Mouse (Mus musculus) ES-E14 (cell line): ENCODE results near the gene Ppm1h. TPM values are rescaled to one million over a fixed set of nuclear protein-coding genes. Genes with fewer than 3 reads are reported as not detected.

Experiments
- DNase-seq: peaks from one replicate; pipeline ENCODE4 v3.0.0-alpha.2; 2013; ENCODE audit warnings: low read depth, low spot score
- H3K27ac ChIP-seq: 2 replicates; pipeline ENCODE4 v1.5.1; 2012; ENCODE audit warnings: low read depth, mild to moderate bottlenecking, low read length, moderate library complexity, mixed read lengths; ENCODE audit not compliant: poor library complexity, insufficient read depth, severe bottlenecking
- H3K36me3 ChIP-seq: 2 replicates; pipeline ENCODE4 v1.6.1; 2012; ENCODE audit warnings: mild to moderate bottlenecking, low read length, moderate library complexity, mixed read lengths; ENCODE audit not compliant: control insufficient read depth, poor library complexity, insufficient read depth, severe bottlenecking
- H3K4me1 ChIP-seq, 2 experiments: fragments of 150-350 bp in 1 of 2; sonication (generic) in 1 of 2; 2 replicates each; pipeline ENCODE4 v1.6.1; 2012; ENCODE audit warnings: low read length in 2 of 2, mild to moderate bottlenecking in 1 of 2, mixed read lengths in 1 of 2; ENCODE audit not compliant: control insufficient read depth in 2 of 2, insufficient read depth in 2 of 2, poor library complexity in 1 of 2
- H3K4me3 ChIP-seq, 2 experiments: fragments of 150-350 bp in 1 of 2; sonication (generic) in 1 of 2; 2 replicates each; pipeline ENCODE4 v1.5.1; 2012; ENCODE audit warnings: low read length in 2 of 2, low read depth in 1 of 2, mild to moderate bottlenecking in 1 of 2, mixed read lengths in 1 of 2; ENCODE audit not compliant: insufficient read depth in 1 of 2, poor library complexity in 1 of 2, severe bottlenecking in 1 of 2
- H3K9ac ChIP-seq: 2 replicates; pipeline ENCODE4 v1.6.1; 2012; ENCODE audit warnings: low read depth, mild to moderate bottlenecking, low read length, mixed read lengths; ENCODE audit not compliant: poor library complexity, insufficient read depth, severe bottlenecking
- H3K9me3 ChIP-seq: fragments of 150-350 bp; sonication (generic); 2 replicates; pipeline ENCODE4 v1.6.1; 2012; ENCODE audit warnings: low read depth, mild to moderate bottlenecking, low read length; ENCODE audit not compliant: control insufficient read depth, insufficient read depth
- CHD2 ChIP-seq: IDR thresholded peaks from 2 replicates; pipeline ENCODE4 v1.6.1; 2014; ENCODE audit warnings: mild to moderate bottlenecking, low read depth, low read length, inconsistent platforms
- HCFC1 ChIP-seq: IDR thresholded peaks from 2 replicates; pipeline ENCODE4 v1.6.1; 2012; ENCODE audit warnings: low read length, inconsistent platforms, borderline replicate concordance; ENCODE audit not compliant: insufficient read depth
- MAFK ChIP-seq: IDR thresholded peaks from 2 replicates; pipeline ENCODE4 v1.6.1; 2014; ENCODE audit warnings: mild to moderate bottlenecking, low read depth, low read length, inconsistent platforms; ENCODE audit not compliant: insufficient read depth
- ZC3H11A ChIP-seq: IDR thresholded peaks from 2 replicates; pipeline ENCODE4 v1.6.1; 2012; ENCODE audit warnings: low read depth, mild to moderate bottlenecking, inconsistent platforms, low read length, borderline replicate concordance
- ZNF384 ChIP-seq: IDR thresholded peaks from 2 replicates; pipeline ENCODE4 v1.6.1; 2012; ENCODE audit warnings: low read depth, low read length, inconsistent platforms
- in situ Hi-C, 2 experiments: fragments of 600-800 bp; cut with MboI; formaldehyde crosslinking; loops; one replicate each; pipeline ENCODE4 v1.15.1; 2025; ENCODE audit warnings: low sequenced_read_pairs in 2 of 2, inconsistent platforms in 1 of 2; ENCODE audit not compliant: unreplicated experiment in 2 of 2
- total RNA-seq: library from RNA; depleted of rRNA; stranded (reverse); fragments of 300-350 nt; gene quantifications from 2 replicates; pipeline ENCODE4 v1.2.3, GENCODE M21; 2012

Ppm1h gene
- total RNA-seq, 1 experiment = 4.5 TPM

- TF ChIP-seq MAFK = no peak
- no peak for TF ChIP-seq HCFC1
- no peak for TF ChIP-seq CHD2
- no peak for TF ChIP-seq ZC3H11A
- no peak for TF ChIP-seq ZNF384
- Histone ChIP-seq H3K9me3 (no peaks in the 10 kb centered on the region), H3K9ac (no peak overlapping the region), H3K27ac (no peak overlapping the region), H3K4me3 (peak overlapping the region; percentile 14 to 16; a peak in 2 of 4 replicates), H3K4me1 (peaks cover 0 to 9% of the 10 kb centered on the region in 2 experiments; a peak in 2 of 4 replicates), H3K36me3 (no peaks in the 10 kb centered on the region)
- in situ Hi-C loops = no loop called here
- peak; percentile 79 for DNase-seq
Observed at GRCm38 (mm10) chr10:122895121-122895770, 216.7 kb downstream of the Ppm1h start.

GRCm38 (mm10) chr10:122899971-122900370 is 221.4 kb downstream of the Ppm1h start:
- Histone ChIP-seq H3K4me1 (peaks cover 0 to 3% of the 10 kb centered on the region in 2 experiments; a peak in 1 of 4 replicates), H3K9ac (no peak overlapping the region), H3K27ac (no peak overlapping the region), H3K9me3 (no peaks in the 10 kb centered on the region), H3K4me3 (no peak overlapping the region), H3K36me3 (no peaks in the 10 kb centered on the region)
- no peak for DNase-seq
- TF ChIP-seq MAFK = no peak
- TF ChIP-seq CHD2 = no peak
- no peak for TF ChIP-seq HCFC1
- TF ChIP-seq ZC3H11A = no peak
- in situ Hi-C loops = no loop called here

GRCm38 (mm10) chr10:122900466-122900865 is 221.9 kb downstream of the Ppm1h start:
- Histone ChIP-seq H3K4me1 (peaks cover 0 to under 1% of the 10 kb centered on the region in 2 experiments; a peak in 1 of 4 replicates), H3K9ac (no peak overlapping the region), H3K9me3 (no peaks in the 10 kb centered on the region), H3K27ac (no peak overlapping the region), H3K36me3 (no peaks in the 10 kb centered on the region), H3K4me3 (no peak overlapping the region)
- no peak for DNase-seq
- no peak for TF ChIP-seq CHD2
- no peak for TF ChIP-seq ZC3H11A
- in situ Hi-C loops = no loop called here

- Histone ChIP-seq H3K27ac (no peak overlapping the region), H3K4me3 (no peak overlapping the region), H3K9me3 (no peaks in the 10 kb centered on the region), H3K9ac (no peak overlapping the region), H3K4me1 (no peaks in the 10 kb centered on the region), H3K36me3 (no peaks in the 10 kb centered on the region)
- in situ Hi-C loops = no loop called here
- no peak for DNase-seq
- no peak for TF ChIP-seq MAFK
- no peak for TF ChIP-seq HCFC1
- no peak for TF ChIP-seq ZC3H11A
- TF ChIP-seq CHD2 = no peak
- TF ChIP-seq ZNF384 = no peak
Observed at GRCm38 (mm10) chr10:122901379-122901778, 222.8 kb downstream of the Ppm1h start.
